Mouse (Mus musculus): ENCODE data around the gene Dgki. TPM values are rescaled to one million over a fixed set of nuclear protein-coding genes. Genes with fewer than 3 reads are reported as not detected.

The Dgki gene
- total RNA-seq, 1 experiment from 2014 or later: not detected

- no peak for ATAC-seq (ENCODE audit: extremely low read depth, insufficient number of reproducible peaks, low FRiP score, poor library complexity, severe bottlenecking)
Measured at GRCm38 (mm10) chr6:37300492-37300891, 508 bp upstream of the Dgki start.

GRCm38 (mm10) chr6:37298982-37299381 is 1.0 kb downstream of the Dgki start:
- ATAC-seq (ENCODE audit: extremely low read depth, insufficient number of reproducible peaks, low FRiP score, poor library complexity, severe bottlenecking): no peak

- no peak for ATAC-seq (ENCODE audit: extremely low read depth, insufficient number of reproducible peaks, low FRiP score, poor library complexity, severe bottlenecking)
Measured at GRCm38 (mm10) chr6:37297744-37298482, 2.1 kb downstream of the Dgki start.

- no peak for ATAC-seq (ENCODE audit: extremely low read depth, insufficient number of reproducible peaks, low FRiP score, poor library complexity, severe bottlenecking)
Measured at GRCm38 (mm10) chr6:37292068-37292467, 7.9 kb downstream of the Dgki start.

- no peak for ATAC-seq (ENCODE audit: extremely low read depth, insufficient number of reproducible peaks, low FRiP score, poor library complexity, severe bottlenecking)
Measured at GRCm38 (mm10) chr6:37291171-37291570, 8.8 kb downstream of the Dgki start.

GRCm38 (mm10) chr6:37290691-37291090 is 9.3 kb downstream of the Dgki start:
- ATAC-seq (ENCODE audit: extremely low read depth, insufficient number of reproducible peaks, low FRiP score, poor library complexity, severe bottlenecking): no peak

- ATAC-seq (ENCODE audit: extremely low read depth, insufficient number of reproducible peaks, low FRiP score, poor library complexity, severe bottlenecking): no peak
Measured at GRCm38 (mm10) chr6:37286134-37286533, 13.8 kb downstream of the Dgki start.

- ATAC-seq (ENCODE audit: extremely low read depth, insufficient number of reproducible peaks, low FRiP score, poor library complexity, severe bottlenecking): no peak
Measured at GRCm38 (mm10) chr6:37284879-37285278, 15.1 kb downstream of the Dgki start.

GRCm38 (mm10) chr6:37283336-37283735 is 16.6 kb downstream of the Dgki start:
- no peak for ATAC-seq (ENCODE audit: extremely low read depth, insufficient number of reproducible peaks, low FRiP score, poor library complexity, severe bottlenecking)

GRCm38 (mm10) chr6:37282659-37283058 is 17.3 kb downstream of the Dgki start:
- no peak for ATAC-seq (ENCODE audit: extremely low read depth, insufficient number of reproducible peaks, low FRiP score, poor library complexity, severe bottlenecking)

GRCm38 (mm10) chr6:37276834-37277715 is 22.9 kb downstream of the Dgki start:
- ATAC-seq (ENCODE audit: extremely low read depth, insufficient number of reproducible peaks, low FRiP score, poor library complexity, severe bottlenecking): no peak

GRCm38 (mm10) chr6:37276181-37276580 is 23.8 kb downstream of the Dgki start:
- ATAC-seq (ENCODE audit: extremely low read depth, insufficient number of reproducible peaks, low FRiP score, poor library complexity, severe bottlenecking): no peak

- ATAC-seq (ENCODE audit: extremely low read depth, insufficient number of reproducible peaks, low FRiP score, poor library complexity, severe bottlenecking): no peak
Measured at GRCm38 (mm10) chr6:37270905-37271591, 28.9 kb downstream of the Dgki start.

GRCm38 (mm10) chr6:37268589-37268988 is 31.4 kb downstream of the Dgki start:
- ATAC-seq (ENCODE audit: extremely low read depth, insufficient number of reproducible peaks, low FRiP score, poor library complexity, severe bottlenecking): no peak

GRCm38 (mm10) chr6:37267952-37268351 is 32.0 kb downstream of the Dgki start:
- ATAC-seq (ENCODE audit: extremely low read depth, insufficient number of reproducible peaks, low FRiP score, poor library complexity, severe bottlenecking): no peak

GRCm38 (mm10) chr6:37262486-37262885 is 37.5 kb downstream of the Dgki start:
- no peak for ATAC-seq (ENCODE audit: extremely low read depth, insufficient number of reproducible peaks, low FRiP score, poor library complexity, severe bottlenecking)

- no peak for ATAC-seq (ENCODE audit: extremely low read depth, insufficient number of reproducible peaks, low FRiP score, poor library complexity, severe bottlenecking)
Measured at GRCm38 (mm10) chr6:37261236-37261852, 38.6 kb downstream of the Dgki start.

GRCm38 (mm10) chr6:37258662-37259061 is 41.3 kb downstream of the Dgki start:
- no peak for ATAC-seq (ENCODE audit: extremely low read depth, insufficient number of reproducible peaks, low FRiP score, poor library complexity, severe bottlenecking)

GRCm38 (mm10) chr6:37254144-37254543 is 45.8 kb downstream of the Dgki start:
- ATAC-seq (ENCODE audit: extremely low read depth, insufficient number of reproducible peaks, low FRiP score, poor library complexity, severe bottlenecking): no peak

Data from neutrophil, adult 5-6 weeks (primary cell).